Mouse (Mus musculus): ENCODE measurements around the gene H2-Oa. TPM values are rescaled to one million over a fixed set of nuclear protein-coding genes. Genes with fewer than 3 reads are reported as not detected.
A peak's percentile ranks its signal among the peaks of the same experiment; 100 is the strongest.

The H2-Oa gene
- polyA plus RNA-seq, 1 experiment from 2014 or later, result 0.25 TPM

GRCm38 (mm10) chr17:34087386-34087785 is 4.8 kb upstream of the H2-Oa start:
- 42% methylated on average over 2 of the region's 2 CpGs for WGBS
- H3K9me3 ChIP-seq (ENCODE audit: control insufficient read depth, low read length), result no peaks in the 10 kb centered on the region
- no peak for DNase-seq (ENCODE audit: low spot score)

GRCm38 (mm10) chr17:34088124-34088523 is 4.0 kb upstream of the H2-Oa start:
- Histone ChIP-seq H3K9ac (ENCODE audit: low read length) (no peak overlapping the region), H3K4me1 (replicated peaks; ENCODE audit: control insufficient read depth, insufficient read depth) (no peaks in the 10 kb centered on the region), H3K36me3 (ENCODE audit: control insufficient read depth, insufficient read depth, low read length) (no peaks in the 10 kb centered on the region), H3K27ac (replicated peaks) (no peak overlapping the region), H3K4me2 (replicated peaks; ENCODE audit: low read depth) (no peak overlapping the region), H3K27me3 (ENCODE audit: control insufficient read depth, insufficient read depth, low read length) (no peaks in the 10 kb centered on the region), H3K9me3 (ENCODE audit: control insufficient read depth, low read length) (no peaks in the 10 kb centered on the region), H3K4me3 (ENCODE audit: low read depth, low read length) (no peak overlapping the region)
- WGBS, result 63% methylated on average over 11 of the region's 11 CpGs
- no peak for ATAC-seq (ENCODE audit: low FRiP score, low TSS enrichment)
- DNase-seq (ENCODE audit: low spot score), result no peak
- TF ChIP-seq CTCF (IDR thresholded peaks at IDR 0.05; ENCODE audit: low read depth) (no peak), EP300 (optimal IDR thresholded peaks at IDR 0.05) (no peak)

More at GRCm38 (mm10) chr17:34087386-34087785, 4.8 kb upstream of the H2-Oa start:
- Histone ChIP-seq H3K4me2 (replicated peaks; ENCODE audit: low read depth) (no peak overlapping the region), H3K9ac (ENCODE audit: low read length) (no peak overlapping the region), H3K4me3 (ENCODE audit: low read depth, low read length) (no peak overlapping the region), H3K4me1 (replicated peaks; ENCODE audit: control insufficient read depth, insufficient read depth) (no peaks in the 10 kb centered on the region), H3K36me3 (ENCODE audit: control insufficient read depth, insufficient read depth, low read length) (no peaks in the 10 kb centered on the region), H3K27me3 (ENCODE audit: control insufficient read depth, insufficient read depth, low read length) (no peaks in the 10 kb centered on the region), H3K27ac (replicated peaks) (no peak overlapping the region)
- TF ChIP-seq EP300 (optimal IDR thresholded peaks at IDR 0.05) (no peak), CTCF (IDR thresholded peaks at IDR 0.05; ENCODE audit: low read depth) (no peak)
- peak; percentile 36; the same call in 1 of the 2 replicates for ATAC-seq (ENCODE audit: low FRiP score, low TSS enrichment)

- ATAC-seq (ENCODE audit: low FRiP score, low TSS enrichment), result no peak
- WGBS, result 59% methylated on average over 7 of the region's 7 CpGs
- H3K4me2 ChIP-seq (replicated peaks; ENCODE audit: low read depth), result no peak overlapping the region
These were observed 1.2 kb upstream of the H2-Oa start for GRCm38 (mm10) chr17:34090923-34091322.

GRCm38 (mm10) chr17:34093199-34093874 is 1.2 kb downstream of the H2-Oa start:
- no peak overlapping the region for H3K27ac ChIP-seq (replicated peaks)
- peak; percentile 30 for DNase-seq (ENCODE audit: low spot score)
- no peaks in the 10 kb centered on the region for H3K36me3 ChIP-seq (ENCODE audit: control insufficient read depth, insufficient read depth, low read length)
- H3K9ac ChIP-seq (ENCODE audit: low read length), result no peak overlapping the region
- no peaks in the 10 kb centered on the region for H3K4me1 ChIP-seq (replicated peaks; ENCODE audit: control insufficient read depth, insufficient read depth)
- 28% methylated on average over 7 of the region's 7 CpGs for WGBS
- no peak overlapping the region for H3K4me3 ChIP-seq (ENCODE audit: low read depth, low read length)
- no peaks in the 10 kb centered on the region for H3K27me3 ChIP-seq (ENCODE audit: control insufficient read depth, insufficient read depth, low read length)
- no peaks in the 10 kb centered on the region for H3K9me3 ChIP-seq (ENCODE audit: control insufficient read depth, low read length)
- H3K4me2 ChIP-seq (replicated peaks; ENCODE audit: low read depth), result no peak overlapping the region
- no peak for TF ChIP-seq CTCF (IDR thresholded peaks at IDR 0.05; ENCODE audit: low read depth)
- no peak for TF ChIP-seq EP300 (optimal IDR thresholded peaks at IDR 0.05)
- ATAC-seq (ENCODE audit: low FRiP score, low TSS enrichment), result no peak

More at GRCm38 (mm10) chr17:34090923-34091322, 1.2 kb upstream of the H2-Oa start:
- Histone ChIP-seq H3K36me3 (ENCODE audit: control insufficient read depth, insufficient read depth, low read length) (no peaks in the 10 kb centered on the region), H3K27me3 (ENCODE audit: control insufficient read depth, insufficient read depth, low read length) (no peaks in the 10 kb centered on the region), H3K9ac (ENCODE audit: low read length) (no peak overlapping the region), H3K4me3 (ENCODE audit: low read depth, low read length) (no peak overlapping the region), H3K9me3 (ENCODE audit: control insufficient read depth, low read length) (no peaks in the 10 kb centered on the region), H3K4me1 (replicated peaks; ENCODE audit: control insufficient read depth, insufficient read depth) (no peaks in the 10 kb centered on the region), H3K27ac (replicated peaks) (no peak overlapping the region)
- TF ChIP-seq EP300 (optimal IDR thresholded peaks at IDR 0.05) (no peak), CTCF (IDR thresholded peaks at IDR 0.05; ENCODE audit: low read depth) (peak; percentile 57)
- no peak for DNase-seq (ENCODE audit: low spot score)

GRCm38 (mm10) chr17:34094283-34095035 is 2.3 kb downstream of the H2-Oa start:
- no peak overlapping the region for H3K27ac ChIP-seq (replicated peaks)
- H3K4me3 ChIP-seq (ENCODE audit: low read depth, low read length), result no peak overlapping the region
- no peaks in the 10 kb centered on the region for H3K36me3 ChIP-seq (ENCODE audit: control insufficient read depth, insufficient read depth, low read length)
- no peaks in the 10 kb centered on the region for H3K9me3 ChIP-seq (ENCODE audit: control insufficient read depth, low read length)
- H3K27me3 ChIP-seq (ENCODE audit: control insufficient read depth, insufficient read depth, low read length), result no peaks in the 10 kb centered on the region
- H3K4me1 ChIP-seq (replicated peaks; ENCODE audit: control insufficient read depth, insufficient read depth), result no peaks in the 10 kb centered on the region
- peak; percentile 10 for DNase-seq (ENCODE audit: low spot score)
- no peak overlapping the region for H3K4me2 ChIP-seq (replicated peaks; ENCODE audit: low read depth)
- ATAC-seq (ENCODE audit: low FRiP score, low TSS enrichment), result no peak
- TF ChIP-seq CTCF (IDR thresholded peaks at IDR 0.05; ENCODE audit: low read depth) (no peak), EP300 (optimal IDR thresholded peaks at IDR 0.05) (no peak)
- WGBS, result 80% methylated on average over 27 of the region's 27 CpGs
- H3K9ac ChIP-seq (ENCODE audit: low read length), result no peak overlapping the region

DNA sequence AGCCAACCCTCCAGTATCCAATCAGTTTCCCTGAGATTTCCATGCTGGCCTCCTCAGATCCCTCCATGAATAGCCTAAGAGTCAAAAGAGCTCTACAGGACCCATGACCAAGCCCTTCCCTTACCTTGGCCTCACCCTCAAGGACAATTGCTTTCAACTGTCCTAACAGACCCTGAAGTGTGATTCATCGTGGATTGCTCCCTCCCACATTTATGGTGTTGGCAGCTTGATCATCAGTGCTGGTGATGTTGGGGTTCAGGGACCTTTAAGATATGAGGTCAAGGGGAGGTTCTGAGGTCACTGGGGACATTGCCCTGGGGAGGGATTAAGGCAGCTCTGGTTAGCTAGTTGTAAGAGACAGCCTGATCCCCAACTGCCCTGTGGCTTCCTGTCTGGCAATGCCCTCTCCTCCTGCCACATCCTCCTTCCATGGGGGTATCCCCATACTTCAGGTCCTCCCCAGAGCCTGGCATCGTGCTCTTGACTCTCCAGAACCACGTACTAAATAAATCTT is 4.4 kb downstream of the H2-Oa start:
- H3K4me3 ChIP-seq (ENCODE audit: low read depth, low read length), result no peak overlapping the region
- no peak overlapping the region for H3K27ac ChIP-seq (replicated peaks)
- no peaks in the 10 kb centered on the region for H3K4me1 ChIP-seq (replicated peaks; ENCODE audit: control insufficient read depth, insufficient read depth)
- H3K4me2 ChIP-seq (replicated peaks; ENCODE audit: low read depth), result no peak overlapping the region
- H3K9ac ChIP-seq (ENCODE audit: low read length), result no peak overlapping the region
- no peaks in the 10 kb centered on the region for H3K27me3 ChIP-seq (ENCODE audit: control insufficient read depth, insufficient read depth, low read length)
- DNase-seq (ENCODE audit: low spot score) (no peak), ATAC-seq (ENCODE audit: low FRiP score, low TSS enrichment) (no peak)
- no peaks in the 10 kb centered on the region for H3K36me3 ChIP-seq (ENCODE audit: control insufficient read depth, insufficient read depth, low read length)
- TF ChIP-seq CTCF (IDR thresholded peaks at IDR 0.05; ENCODE audit: low read depth) (no peak), EP300 (optimal IDR thresholded peaks at IDR 0.05) (no peak)
- H3K9me3 ChIP-seq (ENCODE audit: control insufficient read depth, low read length), result no peaks in the 10 kb centered on the region
- 62% methylated on average over 3 of the region's 3 CpGs for WGBS
